Mouse (Mus musculus) forebrain, embryonic 16.5 days (tissue): ENCODE measurements around the gene Slk. TPM values are rescaled to one million over a fixed set of nuclear protein-coding genes. Genes with fewer than 3 reads are reported as not detected.

Experiments used
- ATAC-seq: fragments of 200-750 bp; cut with Nextera tagmentation; 2 replicates; pipeline ENCODE4 v1.8.0; 2017; ENCODE audit warnings: mild to moderate bottlenecking, moderate library complexity
- H3K27ac ChIP-seq: fragments of 300-500 bp; sonication (generic); 2 replicates; pipeline ENCODE4 v1.5.1; 2014; ENCODE audit warnings: low read length, control low read depth
- H3K27me3 ChIP-seq: fragments of 300-500 bp; sonication (generic); replicated peaks from 2 replicates; pipeline ENCODE4 v1.6.1; 2014; ENCODE audit warnings: low read length; ENCODE audit not compliant: control insufficient read depth, insufficient read depth
- H3K36me3 ChIP-seq: fragments of 300-500 bp; sonication (generic); 2 replicates; pipeline ENCODE4 v1.6.1; 2014; ENCODE audit not compliant: control insufficient read depth, insufficient read depth
- H3K4me1 ChIP-seq: fragments of 300-500 bp; sonication (generic); replicated peaks from 2 replicates; pipeline ENCODE4 v1.6.1; 2014; ENCODE audit warnings: low read length; ENCODE audit not compliant: control insufficient read depth, insufficient read depth
- H3K4me2 ChIP-seq: fragments of 300-500 bp; sonication (generic); 2 replicates; pipeline ENCODE4 v1.6.1; 2014; ENCODE audit warnings: mild to moderate bottlenecking, low read length, control low read depth
- H3K4me3 ChIP-seq: fragments of 300-500 bp; sonication (generic); replicated peaks from 2 replicates; pipeline ENCODE4 v1.5.1; 2014; ENCODE audit warnings: mild to moderate bottlenecking, low read length, control low read depth
- H3K9ac ChIP-seq: fragments of 300-500 bp; sonication (generic); replicated peaks from 2 replicates; pipeline ENCODE4 v1.6.1; 2014; ENCODE audit warnings: low read depth, low read length, control low read depth
- H3K9me3 ChIP-seq: fragments of 300-500 bp; sonication (generic); 2 replicates; pipeline ENCODE4 v1.6.1; 2016; ENCODE audit warnings: low read length; ENCODE audit not compliant: control insufficient read depth
- WGBS: fragments of 180-500 bp; shearing (Covaris S2); extraction: QIAGEN DNeasy Blood & Tissue Kit; methylation state at CpG from one replicate; pipeline ENCODE4 v1.1.7; 2014; 5-methylcytosine and 5-hydroxymethylcytosine counted together
- polyA plus RNA-seq: library from polyadenylated mRNA; unstranded; fragments of >200 nt; fragmentation: Nextera tagmentation; extraction: Ambion mirVana; gene quantifications from 2 replicates; pipeline ENCODE4 v1.2.1, GENCODE M21; 2015

Slk gene
- polyA plus RNA-seq, 1 experiment from 2014 or later, result 7.8 TPM

- whole genome bisulfite sequencing, result 72% methylated on average over 11 of the region's 11 CpGs
- peaks cover 6% of the 10 kb centered on the region for H3K4me1 ChIP-seq
These were observed 75.4 kb downstream of the Slk start for GRCm38 (mm10) chr19:47654896-47655295.

GRCm38 (mm10) chr19:47658914-47659535 lies 79.5 kb downstream of the Slk start:
- H3K27ac ChIP-seq, result no peak overlapping the region
- no peaks in the 10 kb centered on the region for H3K36me3 ChIP-seq
- H3K27me3 ChIP-seq, result no peaks in the 10 kb centered on the region
- no peak overlapping the region for H3K4me3 ChIP-seq
- 4% methylated on average over 5 of the region's 5 CpGs for WGBS
- peaks cover 6% of the 10 kb centered on the region for H3K4me1 ChIP-seq
- 0 out of 2 replicates have a peak overlapping the region, but pooled peaks have one; percentile 22 for H3K9ac ChIP-seq
- no peak overlapping the region for H3K4me2 ChIP-seq
- H3K9me3 ChIP-seq, result no peaks in the 10 kb centered on the region
- peak; percentile 89 for ATAC-seq

More at GRCm38 (mm10) chr19:47654896-47655295, 75.4 kb downstream of the Slk start:
- H3K27me3 ChIP-seq, result no peaks in the 10 kb centered on the region
- no peak overlapping the region for H3K27ac ChIP-seq
- no peaks in the 10 kb centered on the region for H3K9me3 ChIP-seq
- H3K9ac ChIP-seq, result no peak overlapping the region
- no peak overlapping the region for H3K4me3 ChIP-seq
- no peaks in the 10 kb centered on the region for H3K36me3 ChIP-seq
- H3K4me2 ChIP-seq, result no peak overlapping the region
- no peak for ATAC-seq

GRCm38 (mm10) chr19:47659765-47660408 lies 80.4 kb downstream of the Slk start:
- 90% methylated on average over 9 of the region's 9 CpGs for WGBS
- Histone ChIP-seq H3K27ac (no peak overlapping the region), H3K4me2 (no peak overlapping the region), H3K27me3 (no peaks in the 10 kb centered on the region), H3K9ac (no peak overlapping the region), H3K4me3 (no peak overlapping the region), H3K36me3 (no peaks in the 10 kb centered on the region), H3K4me1 (peaks cover 6% of the 10 kb centered on the region), H3K9me3 (no peaks in the 10 kb centered on the region)
- no peak for ATAC-seq

- Histone ChIP-seq H3K27me3 (no peaks in the 10 kb centered on the region), H3K4me1 (no peaks in the 10 kb centered on the region), H3K4me3 (no peak overlapping the region), H3K9me3 (no peaks in the 10 kb centered on the region), H3K36me3 (no peaks in the 10 kb centered on the region), H3K27ac (no peak overlapping the region), H3K4me2 (no peak overlapping the region), H3K9ac (no peak overlapping the region)
- 66% methylated on average over 8 of the region's 8 CpGs for WGBS
- ATAC-seq, result no peak
These were observed 88.1 kb downstream of the Slk start for GRCm38 (mm10) chr19:47667601-47668000.

- WGBS, result 74% methylated on average over 9 of the region's 9 CpGs
- Histone ChIP-seq H3K9ac (no peak overlapping the region), H3K9me3 (no peaks in the 10 kb centered on the region), H3K4me1 (no peaks in the 10 kb centered on the region), H3K27ac (no peak overlapping the region), H3K4me2 (no peak overlapping the region), H3K4me3 (no peak overlapping the region), H3K36me3 (no peaks in the 10 kb centered on the region), H3K27me3 (no peaks in the 10 kb centered on the region)
- no peak for ATAC-seq
These were observed 88.9 kb downstream of the Slk start for GRCm38 (mm10) chr19:47668399-47668798.

- no peak overlapping the region for H3K27ac ChIP-seq
- WGBS, result 45% methylated on average over 8 of the region's 8 CpGs
- no peak for ATAC-seq
- no peak overlapping the region for H3K9ac ChIP-seq
- H3K4me3 ChIP-seq, result no peak overlapping the region
- H3K9me3 ChIP-seq, result no peaks in the 10 kb centered on the region
- no peaks in the 10 kb centered on the region for H3K36me3 ChIP-seq
- no peaks in the 10 kb centered on the region for H3K27me3 ChIP-seq
- no peak overlapping the region for H3K4me2 ChIP-seq
- H3K4me1 ChIP-seq, result no peaks in the 10 kb centered on the region
These were observed 94.9 kb downstream of the Slk start for GRCm38 (mm10) chr19:47674419-47674818.

- H3K27me3 ChIP-seq, result no peaks in the 10 kb centered on the region
- H3K4me1 ChIP-seq, result no peaks in the 10 kb centered on the region
- H3K27ac ChIP-seq, result no peak overlapping the region
- WGBS, result 71% methylated on average over 12 of the region's 12 CpGs
- H3K9me3 ChIP-seq, result no peaks in the 10 kb centered on the region
- no peak overlapping the region for H3K4me2 ChIP-seq
- no peak for ATAC-seq
- no peak overlapping the region for H3K9ac ChIP-seq
- H3K4me3 ChIP-seq, result no peak overlapping the region
- H3K36me3 ChIP-seq, result no peaks in the 10 kb centered on the region
These were observed 99.2 kb downstream of the Slk start for GRCm38 (mm10) chr19:47678675-47679074.

GRCm38 (mm10) chr19:47689592-47689991 lies 110.1 kb downstream of the Slk start:
- H3K36me3 ChIP-seq, result no peaks in the 10 kb centered on the region
- ATAC-seq, result no peak
- H3K9ac ChIP-seq, result no peak overlapping the region
- H3K9me3 ChIP-seq, result no peaks in the 10 kb centered on the region
- no peak overlapping the region for H3K4me2 ChIP-seq
- H3K27me3 ChIP-seq, result no peaks in the 10 kb centered on the region
- H3K4me3 ChIP-seq, result no peak overlapping the region
- H3K27ac ChIP-seq, result no peak overlapping the region
- no peaks in the 10 kb centered on the region for H3K4me1 ChIP-seq
- WGBS, result 93% methylated on average over 7 of the region's 7 CpGs

- H3K4me1 ChIP-seq, result no peaks in the 10 kb centered on the region
- ATAC-seq, result no peak
- no peak within 1 kb of the TSS for H3K4me3 ChIP-seq
- H3K27ac ChIP-seq, result no peak within 1 kb of the TSS
- no peak within 1 kb of the TSS for H3K4me2 ChIP-seq
- no peaks in the 10 kb centered on the region for H3K36me3 ChIP-seq
- H3K9ac ChIP-seq, result no peak within 1 kb of the TSS
- H3K9me3 ChIP-seq, result no peaks in the 10 kb centered on the region
- no peaks in the 10 kb centered on the region for H3K27me3 ChIP-seq
- 78% methylated on average over 6 of the region's 6 CpGs for WGBS
These were observed 112.5 kb downstream of the Slk start, which contains the start of gene Col17a1 for GRCm38 (mm10) chr19:47691994-47692393. Gene Col17a1 (minus strand): TSS chr19:47692094.
